Mouse (Mus musculus) midbrain, embryonic 15.5 days (tissue): ENCODE measurements around the gene Comtd1. TPM values are rescaled to one million over a fixed set of nuclear protein-coding genes. Genes with fewer than 3 reads are reported as not detected.

Source experiments
- ATAC-seq: fragments of 200-750 bp; cut with Nextera tagmentation; replicated peaks from 2 replicates; pipeline ENCODE4 v1.8.0; 2017; ENCODE audit warnings: moderate TSS enrichment
- H3K27ac ChIP-seq: fragments of 300-500 bp; sonication (generic); 2 replicates; pipeline ENCODE4 v1.5.1; 2015; ENCODE audit warnings: mild to moderate bottlenecking, inconsistent platforms
- H3K27me3 ChIP-seq: fragments of 300-500 bp; sonication (generic); replicated peaks from 2 replicates; pipeline ENCODE4 v1.6.1; 2015; ENCODE audit warnings: inconsistent platforms
- H3K36me3 ChIP-seq: fragments of 300-500 bp; sonication (generic); replicated peaks from 2 replicates; pipeline ENCODE4 v1.6.1; 2015; ENCODE audit warnings: inconsistent platforms
- H3K4me1 ChIP-seq: fragments of 300-500 bp; sonication (generic); 2 replicates; pipeline ENCODE4 v1.6.1; 2015; ENCODE audit warnings: inconsistent platforms
- H3K4me2 ChIP-seq: fragments of 300-500 bp; sonication (generic); 2 replicates; pipeline ENCODE4 v1.6.1; 2015; ENCODE audit warnings: inconsistent platforms, mild to moderate bottlenecking, moderate library complexity
- H3K4me3 ChIP-seq: fragments of 300-500 bp; sonication (generic); 2 replicates; pipeline ENCODE4 v1.5.1; 2015; ENCODE audit warnings: mild to moderate bottlenecking, inconsistent platforms
- H3K9ac ChIP-seq: fragments of 300-500 bp; sonication (generic); 2 replicates; pipeline ENCODE4 v1.6.1; 2015; ENCODE audit warnings: mild to moderate bottlenecking, inconsistent platforms
- H3K9me3 ChIP-seq: fragments of 300-500 bp; sonication (generic); 2 replicates; pipeline ENCODE4 v1.6.1; 2016; ENCODE audit warnings: inconsistent platforms
- WGBS: fragments of 180-500 bp; shearing (Covaris S2); methylation state at CpG from one replicate; pipeline ENCODE4 v1.1.7; 2015; ENCODE audit warnings: mixed read lengths; 5-methylcytosine and 5-hydroxymethylcytosine counted together
- polyA plus RNA-seq: library from polyadenylated mRNA; unstranded; fragments of >200 nt; fragmentation: Nextera tagmentation; extraction: Ambion mirVana; gene quantifications from 2 replicates; pipeline ENCODE4 v1.2.1, GENCODE M21; 2015

Gene Comtd1
- polyA plus RNA-seq, 1 experiment from 2014 or later, result 52.3 TPM

GRCm38 (mm10) chr14:21850419-21851127 lies 1.8 kb upstream of the Comtd1 start:
- Histone ChIP-seq H3K27me3 (no peaks in the 10 kb centered on the region), H3K9ac (no peak overlapping the region), H3K4me2 (no peak overlapping the region), H3K4me3 (no peak overlapping the region), H3K27ac (no peak overlapping the region), H3K36me3 (peaks cover 4% of the 10 kb centered on the region; the same call in 1 of the 2 replicates), H3K9me3 (no peaks in the 10 kb centered on the region), H3K4me1 (peaks cover 28% of the 10 kb centered on the region)
- WGBS, result 84% methylated on average over 24 of the region's 24 CpGs
- no peak for ATAC-seq

GRCm38 (mm10) chr14:21849524-21850418 lies 994 bp upstream of the Comtd1 start:
- H3K36me3 ChIP-seq, result peaks cover 4% of the 10 kb centered on the region; the same call in 1 of the 2 replicates
- H3K4me3 ChIP-seq, result no peak overlapping the region
- H3K9ac ChIP-seq, result no peak overlapping the region
- H3K9me3 ChIP-seq, result no peaks in the 10 kb centered on the region
- no peak overlapping the region for H3K27ac ChIP-seq
- peaks cover 28% of the 10 kb centered on the region for H3K4me1 ChIP-seq
- H3K27me3 ChIP-seq, result no peaks in the 10 kb centered on the region
- WGBS, result 87% methylated on average over 13 of the region's 13 CpGs
- ATAC-seq, result no peak
- no peak overlapping the region for H3K4me2 ChIP-seq

GRCm38 (mm10) chr14:21847381-21848165 lies 1.2 kb downstream of the Comtd1 start:
- H3K4me3 ChIP-seq, result peak overlapping the region; percentile 76
- H3K9me3 ChIP-seq, result no peaks in the 10 kb centered on the region
- H3K4me2 ChIP-seq, result peak overlapping the region; percentile 100
- peaks cover 13% of the 10 kb centered on the region for H3K36me3 ChIP-seq
- WGBS, result under 1% methylated on average over 50 of the region's 50 CpGs
- peaks cover 17% of the 10 kb centered on the region for H3K4me1 ChIP-seq
- H3K9ac ChIP-seq, result peak overlapping the region; percentile 85
- ATAC-seq, result peak; percentile 40
- H3K27ac ChIP-seq, result peak overlapping the region; percentile 55
- no peaks in the 10 kb centered on the region for H3K27me3 ChIP-seq

- no peaks in the 10 kb centered on the region for H3K27me3 ChIP-seq
- H3K4me2 ChIP-seq, result peak overlapping the region; percentile 100
- H3K27ac ChIP-seq, result no peak overlapping the region
- no peaks in the 10 kb centered on the region for H3K9me3 ChIP-seq
- peaks cover 17% of the 10 kb centered on the region for H3K4me1 ChIP-seq
- WGBS, result 20% methylated on average over 10 of the region's 10 CpGs
- peak overlapping the region; percentile 85 for H3K9ac ChIP-seq
- H3K4me3 ChIP-seq, result peak overlapping the region; percentile 76
- ATAC-seq, result no peak
- H3K36me3 ChIP-seq, result peaks cover 13% of the 10 kb centered on the region
These were observed 1.9 kb downstream of the Comtd1 start for GRCm38 (mm10) chr14:21846827-21847380.

DNA sequence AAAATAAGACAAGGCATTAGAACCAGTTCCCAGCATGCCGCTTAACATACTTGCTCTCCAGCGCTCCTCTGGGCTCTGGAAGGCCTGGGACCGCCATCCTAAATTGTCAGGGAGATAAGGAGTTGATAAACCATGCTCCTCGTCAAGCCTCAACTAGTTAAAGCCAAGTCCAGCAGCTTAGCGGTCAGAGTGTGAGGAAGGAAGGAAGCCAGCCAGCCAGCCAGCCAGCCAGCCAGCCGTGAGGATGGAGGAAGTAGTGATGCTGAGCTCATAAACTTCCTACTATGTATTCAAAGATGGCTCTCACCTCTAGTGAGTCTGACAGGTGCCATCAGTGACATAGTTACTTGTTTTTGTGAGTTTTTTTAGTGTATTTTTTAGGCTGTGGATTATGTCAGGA lies 5.5 kb downstream of the Comtd1 start:
- Histone ChIP-seq H3K4me3 (no peak overlapping the region), H3K36me3 (peaks cover 25% of the 10 kb centered on the region), H3K4me1 (peaks cover 16% of the 10 kb centered on the region), H3K27me3 (no peaks in the 10 kb centered on the region), H3K4me2 (no peak overlapping the region), H3K9ac (no peak overlapping the region), H3K27ac (no peak overlapping the region), H3K9me3 (no peaks in the 10 kb centered on the region)
- 89% methylated on average over 6 of the region's 6 CpGs for WGBS
- no peak for ATAC-seq

DNA sequence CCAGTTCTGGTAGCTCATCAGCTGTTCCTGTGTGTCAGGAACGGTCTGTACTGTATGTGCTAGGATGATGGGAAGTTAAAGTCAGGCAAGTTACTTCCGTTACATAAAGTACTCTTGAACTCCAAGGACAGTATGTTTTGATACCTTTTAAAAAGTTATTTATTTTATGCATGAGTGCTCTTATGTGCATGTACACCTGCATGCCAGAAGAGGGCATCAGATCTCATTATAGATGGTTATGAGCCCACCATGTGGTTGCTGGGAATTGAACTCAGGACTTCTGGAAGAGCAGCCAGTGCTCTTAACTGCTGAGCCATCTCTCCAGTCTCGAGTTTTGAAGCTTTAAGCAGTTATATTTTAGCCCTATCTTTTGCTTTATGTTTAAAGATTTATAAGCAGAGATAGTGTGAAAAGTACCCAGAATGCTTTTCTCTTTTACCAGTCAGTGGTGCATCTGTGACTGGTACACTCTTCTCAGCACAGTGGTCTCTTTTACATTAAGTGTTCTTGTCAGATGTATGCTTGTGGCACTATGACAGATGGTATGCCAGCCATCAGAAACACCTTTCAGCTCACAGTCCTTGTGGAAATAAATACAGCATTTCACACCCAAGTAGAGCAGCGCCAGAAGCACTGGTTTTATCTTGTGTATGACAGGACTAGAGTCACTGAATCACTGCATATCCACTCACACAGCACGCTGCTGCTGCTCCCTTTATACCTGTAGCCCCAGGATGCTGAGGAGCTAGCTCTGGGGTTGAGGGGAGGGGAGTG lies 6.8 kb downstream of the Comtd1 start:
- no peaks in the 10 kb centered on the region for H3K27me3 ChIP-seq
- no peak for ATAC-seq
- WGBS, result 93% methylated on average over 5 of the region's 5 CpGs
- H3K9ac ChIP-seq, result no peak overlapping the region
- H3K9me3 ChIP-seq, result no peaks in the 10 kb centered on the region
- H3K4me2 ChIP-seq, result no peak overlapping the region
- H3K36me3 ChIP-seq, result peaks cover 29% of the 10 kb centered on the region
- no peak overlapping the region for H3K4me3 ChIP-seq
- no peak overlapping the region for H3K27ac ChIP-seq
- peaks cover 3% of the 10 kb centered on the region for H3K4me1 ChIP-seq

DNA sequence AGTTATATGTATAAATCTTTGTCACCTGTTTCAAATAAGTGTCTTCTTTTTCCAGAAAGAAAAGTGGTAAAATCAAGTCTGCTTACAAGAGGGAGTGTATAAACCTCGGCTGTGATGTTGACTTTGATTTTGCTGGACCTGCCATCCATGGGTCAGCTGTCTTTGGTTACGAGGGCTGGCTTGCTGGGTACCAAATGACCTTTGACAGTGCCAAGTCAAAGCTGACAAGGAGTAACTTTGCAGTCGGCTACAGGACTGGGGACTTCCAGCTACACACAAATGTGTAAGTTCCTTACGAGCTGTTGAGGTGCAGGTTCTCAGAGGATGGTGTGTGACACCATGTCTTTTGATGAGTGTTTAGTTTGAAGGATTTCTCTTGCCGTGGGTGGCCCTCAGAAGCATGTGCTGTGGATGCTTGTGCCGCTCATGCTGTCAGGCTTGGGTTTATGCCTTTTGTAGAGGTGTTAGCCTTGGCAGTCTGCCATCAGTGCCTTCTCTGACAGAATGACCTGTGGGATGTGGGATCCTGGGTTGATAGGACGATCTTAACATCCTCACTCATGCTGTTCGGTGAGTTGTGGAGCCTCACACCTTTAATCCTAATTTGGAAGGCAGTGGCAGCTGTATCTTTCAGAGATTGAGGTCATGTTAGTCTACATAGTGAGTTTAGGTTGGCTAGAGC lies 10.3 kb downstream of the Comtd1 start:
- Histone ChIP-seq H3K4me2 (no peak overlapping the region), H3K27ac (no peak overlapping the region), H3K9ac (no peak overlapping the region), H3K4me1 (peaks cover 7% of the 10 kb centered on the region), H3K4me3 (no peak overlapping the region), H3K9me3 (no peaks in the 10 kb centered on the region), H3K27me3 (no peaks in the 10 kb centered on the region), H3K36me3 (peaks cover 23% of the 10 kb centered on the region)
- 80% methylated on average over 8 of the region's 8 CpGs for WGBS
- ATAC-seq, result no peak

DNA sequence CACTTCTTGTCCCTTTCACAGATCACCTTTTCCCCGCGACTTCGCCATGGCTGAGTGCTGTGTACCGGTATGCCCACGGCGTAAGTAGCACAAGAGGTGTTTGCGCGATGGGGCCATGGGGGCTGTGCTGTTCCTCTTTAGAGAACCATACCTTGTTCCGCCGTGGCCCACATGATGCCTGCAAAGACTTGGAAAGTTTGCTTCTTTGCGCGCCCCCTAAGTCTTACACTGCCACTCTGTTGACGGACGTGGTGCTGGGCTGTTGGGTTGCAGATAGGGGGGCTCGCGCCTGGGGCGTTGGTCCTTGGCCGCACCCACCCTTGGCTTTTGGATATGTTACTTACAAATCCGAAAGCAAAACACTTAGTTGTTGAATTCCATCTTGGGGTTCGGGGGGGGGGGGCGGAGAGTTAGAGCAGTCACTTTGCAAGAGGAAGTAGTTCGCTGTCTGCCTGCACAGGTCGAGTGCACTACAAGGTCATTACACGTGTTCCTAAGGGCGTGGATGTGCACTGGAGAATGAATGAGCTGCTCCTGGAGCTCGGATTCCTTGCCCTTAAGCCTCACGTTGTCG lies 16.9 kb downstream of the Comtd1 start:
- peak overlapping the region; percentile 88 for H3K9ac ChIP-seq
- ATAC-seq, result peak; percentile 51
- peak overlapping the region; percentile 82 for H3K4me3 ChIP-seq
- 0 out of 2 replicates have a peak, but pooled peaks cover 3% of the 10 kb centered on the region for H3K36me3 ChIP-seq
- H3K9me3 ChIP-seq, result no peaks in the 10 kb centered on the region
- H3K4me1 ChIP-seq, result peaks cover 31% of the 10 kb centered on the region
- H3K4me2 ChIP-seq, result peak overlapping the region; percentile 84
- peak overlapping the region; percentile 92 for H3K27ac ChIP-seq
- whole genome bisulfite sequencing, result under 1% methylated on average over 28 of the region's 28 CpGs
- H3K27me3 ChIP-seq, result no peaks in the 10 kb centered on the region

DNA sequence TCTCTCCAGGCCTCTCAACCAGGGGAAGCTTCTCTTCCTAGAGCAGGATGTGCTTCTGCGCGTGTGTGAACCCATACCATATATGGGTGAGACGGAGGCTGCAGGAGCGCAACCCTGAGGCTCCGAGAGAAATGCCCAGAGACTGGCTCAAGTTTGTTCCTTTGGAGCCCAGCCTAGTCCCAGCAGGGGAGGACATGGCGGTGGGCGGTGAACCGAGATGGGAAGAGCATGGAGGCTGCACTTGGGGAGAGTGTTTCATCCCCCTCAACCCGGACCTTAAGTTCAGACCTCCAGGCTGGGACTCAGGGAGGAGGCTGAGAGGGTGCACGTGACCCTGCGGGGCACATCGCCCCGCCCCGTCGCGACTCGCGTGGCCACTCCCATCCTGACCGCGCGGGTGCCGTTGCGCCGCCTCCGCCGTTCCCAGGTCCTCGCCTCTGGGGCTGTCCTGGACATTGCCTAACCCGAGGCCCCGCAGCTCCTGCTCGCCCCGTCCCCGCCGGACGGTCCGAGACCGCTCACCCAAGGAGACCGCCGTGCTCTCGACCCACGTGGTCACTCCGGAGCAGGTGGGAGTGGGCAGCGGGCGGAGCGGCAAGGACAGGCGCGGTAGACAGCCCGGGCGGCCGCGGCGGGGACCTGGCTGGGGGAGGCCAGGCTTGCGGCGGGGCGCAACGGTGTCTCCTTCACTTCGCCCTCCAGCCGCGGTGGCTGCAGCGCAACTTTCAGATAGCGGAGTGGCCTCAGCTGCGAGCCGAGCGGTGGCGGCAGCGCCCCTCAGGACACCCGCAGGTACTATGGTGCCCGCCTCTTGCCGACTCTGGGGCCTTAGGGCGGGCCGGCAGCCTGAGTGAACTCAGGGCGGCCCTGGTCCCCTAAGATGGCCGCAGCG lies 17.7 kb downstream of the Comtd1 start:
- Histone ChIP-seq H3K27ac (peak overlapping the region; percentile 92), H3K27me3 (no peaks in the 10 kb centered on the region), H3K36me3 (0 out of 2 replicates have a peak, but pooled peaks cover 3% of the 10 kb centered on the region), H3K4me2 (peak overlapping the region; percentile 84), H3K9me3 (no peaks in the 10 kb centered on the region), H3K9ac (peak overlapping the region; percentile 88), H3K4me3 (peak overlapping the region; percentile 82), H3K4me1 (peaks cover 31% of the 10 kb centered on the region)
- peak; percentile 97 for ATAC-seq
- under 1% methylated on average over 73 of the region's 73 CpGs for WGBS
